Mouse (Mus musculus) forebrain, postnatal 0 days (tissue): ENCODE measurements around the gene Gm12166. TPM values are rescaled to one million over a fixed set of nuclear protein-coding genes. Genes with fewer than 3 reads are reported as not detected.
A peak's percentile ranks its signal among the peaks of the same experiment; 100 is the strongest.

Experiments used
- ATAC-seq: fragments of 200-750 bp; cut with Nextera tagmentation; 2 replicates; pipeline ENCODE4 v1.8.0; 2017; ENCODE audit warnings: mild to moderate bottlenecking, moderate library complexity
- DNase-seq: peaks from one replicate; pipeline ENCODE4 v3.0.0-alpha.2; 2015
- H3K27ac ChIP-seq: fragments of 300-500 bp; sonication (generic); 2 replicates; pipeline ENCODE4 v1.5.1; 2014; ENCODE audit warnings: low read depth, mild to moderate bottlenecking, antibody characterized with exemption, low read length, moderate library complexity, mixed read lengths
- H3K27me3 ChIP-seq: fragments of 300-500 bp; sonication (generic); 2 replicates; pipeline ENCODE4 v1.6.1; 2014; ENCODE audit warnings: mild to moderate bottlenecking, low read length, mixed read lengths; ENCODE audit not compliant: insufficient read depth
- H3K36me3 ChIP-seq: fragments of 300-500 bp; sonication (generic); 2 replicates; pipeline ENCODE4 v1.6.1; 2014; ENCODE audit warnings: mild to moderate bottlenecking, moderate library complexity; ENCODE audit not compliant: insufficient read depth
- H3K4me1 ChIP-seq: fragments of 300-500 bp; sonication (generic); 2 replicates; pipeline ENCODE4 v1.6.1; 2014; ENCODE audit warnings: antibody characterized with exemption; ENCODE audit not compliant: insufficient read depth
- H3K4me2 ChIP-seq: fragments of 300-500 bp; sonication (generic); 2 replicates; pipeline ENCODE4 v1.6.1; 2014; ENCODE audit warnings: low read depth, mild to moderate bottlenecking, moderate library complexity
- H3K4me3 ChIP-seq: fragments of 300-500 bp; sonication (generic); 2 replicates; pipeline ENCODE4 v1.5.1; 2014; ENCODE audit warnings: low read depth, low read length, mixed read lengths
- H3K9ac ChIP-seq: fragments of 300-500 bp; sonication (generic); 2 replicates; pipeline ENCODE4 v1.6.1; 2014; ENCODE audit warnings: mild to moderate bottlenecking
- H3K9me3 ChIP-seq: fragments of 300-500 bp; sonication (generic); 2 replicates; pipeline ENCODE4 v1.6.1; 2016; ENCODE audit warnings: low read length
- CTCF ChIP-seq: sonication (generic); IDR thresholded peaks from 2 replicates; pipeline ENCODE4 v1.5.1; 2016; ENCODE audit warnings: antibody characterized with exemption, control low read depth, low read depth
- WGBS: fragments of 180-500 bp; shearing (Covaris S2); extraction: QIAGEN DNeasy Blood & Tissue Kit; methylation state at CpG from one replicate; pipeline ENCODE4 v1.1.7; 2014; 5-methylcytosine and 5-hydroxymethylcytosine counted together
- polyA plus RNA-seq: library from polyadenylated mRNA; unstranded; fragments of >200 nt; fragmentation: Nextera tagmentation; extraction: Ambion mirVana; gene quantifications from 2 replicates; pipeline ENCODE4 v1.2.1, GENCODE M21; 2015
- total RNA-seq: library from RNA; depleted of rRNA; stranded (reverse); fragments of >200 nt; gene quantifications from 2 replicates; pipeline ENCODE4 v1.2.3, GENCODE M21; 2014

Gene Gm12166
- total and polyA plus RNA-seq, 2 experiments from 2014 or later, result 6.6 to 15.1 TPM

- Histone ChIP-seq H3K4me3 (no peak overlapping the region), H3K9ac (no peak overlapping the region), H3K9me3 (no peaks in the 10 kb centered on the region), H3K4me1 (peaks cover 9% of the 10 kb centered on the region; the same call in 1 of the 2 replicates), H3K4me2 (no peak overlapping the region), H3K27me3 (no peaks in the 10 kb centered on the region), H3K27ac (no peak overlapping the region), H3K36me3 (peaks cover 13% of the 10 kb centered on the region; the same call in 1 of the 2 replicates)
- DNase-seq (no peak), ATAC-seq (no peak)
- WGBS, result 87% methylated on average over 5 of the region's 5 CpGs
- TF ChIP-seq CTCF, result no peak
These were observed 8.5 kb upstream of the Gm12166 start for GRCm38 (mm10) chr11:46060651-46061020.

- no peak overlapping the region for H3K9ac ChIP-seq
- no peaks in the 10 kb centered on the region for H3K27me3 ChIP-seq
- WGBS, result 82% methylated on average over 8 of the region's 8 CpGs
- H3K27ac ChIP-seq, result no peak overlapping the region
- no peak overlapping the region for H3K4me2 ChIP-seq
- ATAC-seq, result no peak
- H3K36me3 ChIP-seq, result peaks cover 10% of the 10 kb centered on the region; the same call in 1 of the 2 replicates
- H3K4me1 ChIP-seq, result peaks cover 6% of the 10 kb centered on the region; the same call in 1 of the 2 replicates
- no peak for TF ChIP-seq CTCF
- no peak for DNase-seq
- no peak overlapping the region for H3K4me3 ChIP-seq
- H3K9me3 ChIP-seq, result no peaks in the 10 kb centered on the region
These were observed 7.9 kb upstream of the Gm12166 start for GRCm38 (mm10) chr11:46059887-46060650.

GRCm38 (mm10) chr11:46058916-46059315, 6.8 kb upstream of the Gm12166 start:
- no peak overlapping the region for H3K4me2 ChIP-seq
- ATAC-seq (no peak), DNase-seq (no peak)
- peaks cover 4% of the 10 kb centered on the region; the same call in 1 of the 2 replicates for H3K36me3 ChIP-seq
- H3K27ac ChIP-seq, result no peak overlapping the region
- TF ChIP-seq CTCF, result no peak
- H3K9ac ChIP-seq, result no peak overlapping the region
- no peaks in the 10 kb centered on the region for H3K27me3 ChIP-seq
- WGBS, result 97% methylated on average over 4 of the region's 4 CpGs
- H3K4me1 ChIP-seq, result peaks cover 6% of the 10 kb centered on the region; the same call in 1 of the 2 replicates
- H3K4me3 ChIP-seq, result no peak overlapping the region
- no peaks in the 10 kb centered on the region for H3K9me3 ChIP-seq

GRCm38 (mm10) chr11:46058011-46058410, 5.9 kb upstream of the Gm12166 start:
- Histone ChIP-seq H3K4me1 (peaks cover 6% of the 10 kb centered on the region; the same call in 1 of the 2 replicates), H3K27me3 (no peaks in the 10 kb centered on the region), H3K27ac (no peak overlapping the region), H3K36me3 (peaks cover 4% of the 10 kb centered on the region; the same call in 1 of the 2 replicates), H3K9me3 (no peaks in the 10 kb centered on the region), H3K4me2 (peak overlapping the region; percentile 79), H3K4me3 (no peak overlapping the region), H3K9ac (peak overlapping the region; percentile 31; the same call in 1 of the 2 replicates)
- no peak for DNase-seq
- TF ChIP-seq CTCF, result no peak
- no peak for ATAC-seq
- 63% methylated on average over 9 of the region's 9 CpGs for WGBS

- Histone ChIP-seq H3K4me1 (peaks cover 6% of the 10 kb centered on the region; the same call in 1 of the 2 replicates), H3K36me3 (peaks cover 4% of the 10 kb centered on the region; the same call in 1 of the 2 replicates), H3K9me3 (no peaks in the 10 kb centered on the region), H3K27me3 (no peaks in the 10 kb centered on the region), H3K4me2 (peak overlapping the region; percentile 79), H3K9ac (peak overlapping the region; percentile 90), H3K27ac (peak overlapping the region; percentile 88), H3K4me3 (peak overlapping the region; percentile 71)
- DNase-seq, result peak; percentile 49
- ATAC-seq, result peak; percentile 23; the same call in 1 of the 2 replicates
- no peak for TF ChIP-seq CTCF
- WGBS, result 4% methylated on average over 25 of the region's 25 CpGs
These were observed 4.8 kb upstream of the Gm12166 start for GRCm38 (mm10) chr11:46056770-46057411.

GRCm38 (mm10) chr11:46055896-46056769, 4.0 kb upstream of the Gm12166 start, which contains the start of gene Adam19:
Gene Adam19, plus strand, starts transcription at chr11:46055992.
- 1% methylated on average over 51 of the region's 51 CpGs for WGBS
- no peaks in the 10 kb centered on the region for H3K9me3 ChIP-seq
- ATAC-seq, result peak; percentile 91
- peaks cover 4% of the 10 kb centered on the region; the same call in 1 of the 2 replicates for H3K36me3 ChIP-seq
- peak within 1 kb of the TSS; percentile 79 for H3K4me2 ChIP-seq
- H3K4me1 ChIP-seq, result peaks cover 6% of the 10 kb centered on the region; the same call in 1 of the 2 replicates
- peak within 1 kb of the TSS; percentile 90 for H3K9ac ChIP-seq
- no peaks in the 10 kb centered on the region for H3K27me3 ChIP-seq
- peak; percentile 10; the same call in 1 of the 2 replicates for TF ChIP-seq CTCF
- peak within 1 kb of the TSS; percentile 88 for H3K27ac ChIP-seq
- DNase-seq, result peak; percentile 86
- peak within 1 kb of the TSS; percentile 71 for H3K4me3 ChIP-seq
